Mouse (Mus musculus) liver, adult 2 months (tissue): Measurements from ENCODE around the gene Elf4. TPM values are rescaled to one million over a fixed set of nuclear protein-coding genes. Genes with fewer than 3 reads are reported as not detected.

Experiments used
- DNase-seq: peaks from one replicate; pipeline ENCODE4 v3.0.0-alpha.2; 2011; ENCODE audit warnings: low read depth, low spot score; ENCODE audit errors: extremely low read depth
- H3K27ac ChIP-seq: fragments of 200-500 bp; replicated peaks from 2 replicates; pipeline ENCODE4 v1.5.1; 2012; ENCODE audit warnings: low read depth, mild to moderate bottlenecking, control low read depth, inconsistent platforms, low read length; ENCODE audit not compliant: insufficient read depth
- H3K27me3 ChIP-seq: fragments of 200-500 bp; 2 replicates; pipeline ENCODE4 v1.6.1; 2012; ENCODE audit warnings: mild to moderate bottlenecking, moderate library complexity, low read length, inconsistent platforms; ENCODE audit not compliant: control insufficient read depth, insufficient read depth
- H3K36me3 ChIP-seq: fragments of 200-500 bp; 2 replicates; pipeline ENCODE4 v1.6.1; 2012; ENCODE audit warnings: low read length, inconsistent platforms; ENCODE audit not compliant: control insufficient read depth, insufficient read depth
- H3K4me1 ChIP-seq: fragments of 200-500 bp; 2 replicates; pipeline ENCODE4 v1.6.1; 2011; ENCODE audit warnings: low read length; ENCODE audit not compliant: control insufficient read depth, insufficient read depth
- H3K4me3 ChIP-seq: fragments of 200-500 bp; 2 replicates; pipeline ENCODE4 v1.5.1; 2011; ENCODE audit warnings: low read depth, mild to moderate bottlenecking, control low read depth, low read length, moderate library complexity; ENCODE audit not compliant: insufficient read depth
- H3K79me2 ChIP-seq: fragments of 200-500 bp; 2 replicates; pipeline ENCODE4 v1.6.1; 2012; ENCODE audit warnings: inconsistent platforms, mild to moderate bottlenecking, low read length, moderate library complexity; ENCODE audit not compliant: control insufficient read depth, insufficient read depth
- H3K9ac ChIP-seq: fragments of 200-500 bp; 2 replicates; pipeline ENCODE4 v1.6.1; 2012; ENCODE audit warnings: low read depth, mild to moderate bottlenecking, control low read depth, inconsistent platforms, low read length
- CTCF ChIP-seq: fragments of 200-500 bp; IDR thresholded peaks from 2 replicates; pipeline ENCODE4 v1.5.1; 2011; ENCODE audit warnings: low read depth, low read length, control low read depth
- POLR2A ChIP-seq: fragments of 200-500 bp; IDR thresholded peaks from 2 replicates; pipeline ENCODE4 v1.6.1; 2011; ENCODE audit warnings: low read length, control low read depth; ENCODE audit not compliant: insufficient read depth; ENCODE audit errors: extremely low read depth
- WGBS: fragments of 180-500 bp; shearing (Covaris S2); methylation state at CpG from one replicate; pipeline ENCODE4 v1.1.7; 2018; 5-methylcytosine and 5-hydroxymethylcytosine counted together
- polyA plus RNA-seq: library from polyadenylated mRNA; depleted of rRNA; stranded (reverse); fragments of >200 nt; gene quantifications from 2 replicates; pipeline ENCODE4 v1.2.3, GENCODE M21; 2012; rRNA removed
- total RNA-seq: library from RNA; depleted of rRNA; stranded (reverse); fragments of >200 nt; gene quantifications from 2 replicates; pipeline ENCODE4 v1.2.3, GENCODE M21; 2014; rRNA removed

Gene Elf4
- total RNA-seq (0.46 and 0.67 TPM in 2 replicates), polyA plus RNA-seq (0.57 and 1.5 TPM in 2 replicates)

GRCm38 (mm10) chrX:48462754-48463507, at the start of gene Elf4:
TSS of gene Elf4 (minus strand) at chrX:48463132.
- Histone ChIP-seq H3K27me3 (no peaks in the 10 kb centered on the region), H3K4me1 (no peaks in the 10 kb centered on the region), H3K27ac (no peak within 1 kb of the TSS), H3K9ac (0 out of 2 replicates have a peak within 1 kb of the TSS, but pooled peaks have one; percentile 20), H3K4me3 (peak within 1 kb of the TSS; percentile 56), H3K79me2 (no peaks in the 10 kb centered on the region), H3K36me3 (no peaks in the 10 kb centered on the region)
- 8% methylated on average over 37 of the region's 38 CpGs for WGBS
- peak; percentile 4 for DNase-seq
- TF ChIP-seq POLR2A (no peak), CTCF (peak; percentile 83)

- no peak overlapping the region for H3K9ac ChIP-seq
- H3K36me3 ChIP-seq, result peaks cover 26% of the 10 kb centered on the region
- 96% methylated on average over 8 of the region's 8 CpGs for WGBS
- H3K4me1 ChIP-seq, result no peaks in the 10 kb centered on the region
- TF ChIP-seq POLR2A, result no peak
- H3K27me3 ChIP-seq, result no peaks in the 10 kb centered on the region
- no peaks in the 10 kb centered on the region for H3K79me2 ChIP-seq
- H3K4me3 ChIP-seq, result no peak overlapping the region
- no peak for DNase-seq
- no peak overlapping the region for H3K27ac ChIP-seq
Observed at GRCm38 (mm10) chrX:48493763-48494162, 30.8 kb upstream of the Elf4 start.

- H3K36me3 ChIP-seq, result peaks cover 33% of the 10 kb centered on the region
- H3K4me1 ChIP-seq, result no peaks in the 10 kb centered on the region
- H3K79me2 ChIP-seq, result no peaks in the 10 kb centered on the region
- WGBS, result 88% methylated on average over 7 of the region's 7 CpGs
- TF ChIP-seq CTCF (no peak), POLR2A (no peak)
- no peaks in the 10 kb centered on the region for H3K27me3 ChIP-seq
- no peak overlapping the region for H3K9ac ChIP-seq
- no peak for DNase-seq
- no peak overlapping the region for H3K4me3 ChIP-seq
- H3K27ac ChIP-seq, result no peak overlapping the region
Observed at GRCm38 (mm10) chrX:48481687-48482086, 18.8 kb upstream of the Elf4 start.

- Histone ChIP-seq H3K27me3 (no peaks in the 10 kb centered on the region), H3K9ac (no peak overlapping the region), H3K79me2 (no peaks in the 10 kb centered on the region), H3K36me3 (peaks cover 33% of the 10 kb centered on the region), H3K4me1 (no peaks in the 10 kb centered on the region), H3K4me3 (no peak overlapping the region), H3K27ac (no peak overlapping the region)
- TF ChIP-seq POLR2A, result no peak
- TF ChIP-seq CTCF, result no peak
- DNase-seq, result no peak
- 51% methylated on average over 4 of the region's 4 CpGs for WGBS
Observed at GRCm38 (mm10) chrX:48481095-48481494, 18.2 kb upstream of the Elf4 start.

- no peak overlapping the region for H3K9ac ChIP-seq
- H3K79me2 ChIP-seq, result no peaks in the 10 kb centered on the region
- TF ChIP-seq CTCF, result no peak
- TF ChIP-seq POLR2A, result no peak
- H3K27ac ChIP-seq, result no peak overlapping the region
- no peak for DNase-seq
- no peaks in the 10 kb centered on the region for H3K4me1 ChIP-seq
- H3K36me3 ChIP-seq, result no peaks in the 10 kb centered on the region
- no peak overlapping the region for H3K4me3 ChIP-seq
- WGBS, result 55% methylated on average over 3 of the region's 3 CpGs
- no peaks in the 10 kb centered on the region for H3K27me3 ChIP-seq
Observed at GRCm38 (mm10) chrX:48467355-48467946, 4.5 kb upstream of the Elf4 start.

GRCm38 (mm10) chrX:48466174-48466573, 3.2 kb upstream of the Elf4 start:
- Histone ChIP-seq H3K27ac (no peak overlapping the region), H3K9ac (no peak overlapping the region), H3K4me1 (no peaks in the 10 kb centered on the region), H3K27me3 (no peaks in the 10 kb centered on the region), H3K79me2 (no peaks in the 10 kb centered on the region), H3K4me3 (no peak overlapping the region), H3K36me3 (no peaks in the 10 kb centered on the region)
- 89% methylated on average over 2 of the region's 2 CpGs for WGBS
- DNase-seq, result no peak
- TF ChIP-seq POLR2A (no peak), CTCF (no peak)
